Mouse (Mus musculus): ENCODE measurements around the gene Cth. TPM values are rescaled to one million over a fixed set of nuclear protein-coding genes. Genes with fewer than 3 reads are reported as not detected.

Gene Cth
- polyA plus RNA-seq, 1 experiment from 2014 or later = 50.2 TPM

DNA sequence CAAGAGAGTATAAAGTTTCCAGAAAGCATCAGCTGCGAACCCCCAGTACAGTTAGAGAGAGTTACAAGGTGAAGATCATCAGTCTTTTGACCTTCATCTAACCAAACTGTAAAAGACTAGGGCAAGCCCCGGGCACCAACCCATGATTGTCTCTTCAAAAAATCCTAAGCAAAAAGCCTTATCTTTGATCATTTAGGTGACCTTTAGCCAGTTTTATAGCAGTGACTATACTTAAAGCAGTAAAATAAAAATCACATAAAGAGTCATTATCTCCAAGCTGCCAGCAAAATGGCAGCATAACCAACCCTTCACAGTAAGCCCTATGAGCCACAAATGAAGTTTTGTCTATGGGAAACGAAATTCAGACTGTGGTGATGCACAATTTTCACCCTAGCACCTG is 14.6 kb downstream of the Cth start:
- no peak overlapping the region for H3K27ac ChIP-seq (replicated peaks)
- no peaks in the 10 kb centered on the region for H3K4me1 ChIP-seq (replicated peaks)
- ATAC-seq (ENCODE audit: insufficient read depth) = no peak
- no peak overlapping the region for H3K9ac ChIP-seq
- no peaks in the 10 kb centered on the region for H3K9me3 ChIP-seq (replicated peaks)
- H3K4me3 ChIP-seq (replicated peaks) = no peak overlapping the region
- 0 out of 2 replicates have a peak, but pooled peaks cover 7% of the 10 kb centered on the region for H3K36me3 ChIP-seq (replicated peaks)
- H3K4me2 ChIP-seq = no peak overlapping the region
- no peaks in the 10 kb centered on the region for H3K27me3 ChIP-seq
- 53% methylated on average over 3 of the region's 3 CpGs for WGBS (ENCODE audit: insufficient replicate concordance)

DNA sequence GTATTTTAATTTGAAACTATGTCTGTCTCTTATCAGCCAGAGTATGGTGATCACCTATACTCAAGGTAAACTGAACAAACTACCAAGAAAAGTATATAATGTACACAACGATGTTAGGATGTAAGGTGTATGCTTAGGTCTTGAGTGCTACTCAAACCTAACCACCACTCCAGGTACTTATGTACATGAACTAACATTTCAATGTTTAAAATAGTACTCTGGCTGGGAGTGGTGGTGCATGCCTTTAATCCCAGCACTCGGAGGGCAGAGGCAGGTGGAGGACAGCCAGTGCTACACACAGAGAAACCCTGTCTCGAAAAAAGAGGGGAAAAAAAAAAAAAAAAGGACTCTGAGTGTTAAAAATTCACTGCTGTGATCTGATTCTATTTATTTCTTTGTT is 16.7 kb downstream of the Cth start:
- Histone ChIP-seq H3K4me1 (replicated peaks) (no peaks in the 10 kb centered on the region), H3K27me3 (no peaks in the 10 kb centered on the region)
- 45% methylated on average over 3 of the region's 3 CpGs for WGBS (ENCODE audit: insufficient replicate concordance)

DNA sequence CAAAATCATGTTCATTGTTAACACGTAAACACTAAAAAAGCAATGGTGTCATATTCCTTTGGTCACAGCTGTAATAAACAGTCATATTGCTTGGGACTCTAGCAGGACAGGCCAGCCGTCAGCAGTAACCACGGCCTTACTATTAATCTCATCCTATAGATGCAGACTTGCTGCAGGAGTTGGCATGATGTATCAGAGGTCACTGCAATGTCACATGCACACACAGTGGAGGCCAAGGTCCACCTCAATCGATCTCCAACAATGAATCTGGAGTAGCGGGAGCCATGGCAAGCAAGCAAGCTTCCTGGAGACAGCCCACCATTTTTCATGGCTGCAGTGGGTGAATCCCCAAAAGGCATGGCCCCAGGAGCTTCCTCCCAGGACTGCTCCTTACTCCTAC is 23.2 kb downstream of the Cth start:
- no peak overlapping the region for H3K9ac ChIP-seq
- H3K27ac ChIP-seq (replicated peaks) = no peak overlapping the region
- H3K4me1 ChIP-seq (replicated peaks) = no peaks in the 10 kb centered on the region
- H3K27me3 ChIP-seq = no peaks in the 10 kb centered on the region
- no peak overlapping the region for H3K4me3 ChIP-seq (replicated peaks)
- no peak for ATAC-seq (ENCODE audit: insufficient read depth)
- H3K4me2 ChIP-seq = no peak overlapping the region
- 55% methylated on average over 5 of the region's 5 CpGs for WGBS (ENCODE audit: insufficient replicate concordance)
- no peaks in the 10 kb centered on the region for H3K9me3 ChIP-seq (replicated peaks)
- H3K36me3 ChIP-seq (replicated peaks) = 0 out of 2 replicates have a peak, but pooled peaks cover 8% of the 10 kb centered on the region

More for the DNA sequence above, 16.7 kb downstream of the Cth start:
- H3K4me2 ChIP-seq = no peak overlapping the region
- no peak overlapping the region for H3K4me3 ChIP-seq (replicated peaks)
- H3K9ac ChIP-seq = no peak overlapping the region
- ATAC-seq (ENCODE audit: insufficient read depth) = no peak
- no peak overlapping the region for H3K27ac ChIP-seq (replicated peaks)
- H3K9me3 ChIP-seq (replicated peaks) = no peaks in the 10 kb centered on the region
- H3K36me3 ChIP-seq (replicated peaks) = 0 out of 2 replicates have a peak, but pooled peaks cover 9% of the 10 kb centered on the region

DNA sequence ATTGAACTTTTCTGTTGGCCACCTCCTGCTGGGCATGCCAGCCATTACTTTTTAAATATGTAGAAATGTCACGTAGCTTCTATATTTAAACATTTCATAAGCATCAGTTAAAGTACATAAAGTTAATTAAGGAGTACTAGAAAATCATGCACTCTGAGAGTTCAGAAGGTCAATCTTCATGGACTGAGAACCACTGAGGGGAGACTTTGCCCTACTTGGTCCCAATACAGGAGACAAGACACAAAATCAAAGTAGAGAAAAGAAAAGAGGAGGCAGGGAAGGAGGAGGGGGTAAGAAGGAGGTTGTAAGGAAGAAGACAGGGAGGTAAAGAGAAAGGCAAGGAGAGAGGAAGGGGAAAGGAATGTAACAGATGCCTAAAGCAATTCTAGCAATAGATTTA is 24.9 kb downstream of the Cth start:
- no peak for ATAC-seq (ENCODE audit: insufficient read depth)
- 66% methylated on average over 1 of the region's 1 CpGs for WGBS (ENCODE audit: insufficient replicate concordance)
- no peak overlapping the region for H3K27ac ChIP-seq (replicated peaks)
- H3K36me3 ChIP-seq (replicated peaks) = 0 out of 2 replicates have a peak, but pooled peaks cover 8% of the 10 kb centered on the region
- no peaks in the 10 kb centered on the region for H3K27me3 ChIP-seq
- no peak overlapping the region for H3K4me2 ChIP-seq
- H3K9me3 ChIP-seq (replicated peaks) = no peaks in the 10 kb centered on the region
- H3K4me1 ChIP-seq (replicated peaks) = no peaks in the 10 kb centered on the region
- H3K9ac ChIP-seq = no peak overlapping the region
- no peak overlapping the region for H3K4me3 ChIP-seq (replicated peaks)

DNA sequence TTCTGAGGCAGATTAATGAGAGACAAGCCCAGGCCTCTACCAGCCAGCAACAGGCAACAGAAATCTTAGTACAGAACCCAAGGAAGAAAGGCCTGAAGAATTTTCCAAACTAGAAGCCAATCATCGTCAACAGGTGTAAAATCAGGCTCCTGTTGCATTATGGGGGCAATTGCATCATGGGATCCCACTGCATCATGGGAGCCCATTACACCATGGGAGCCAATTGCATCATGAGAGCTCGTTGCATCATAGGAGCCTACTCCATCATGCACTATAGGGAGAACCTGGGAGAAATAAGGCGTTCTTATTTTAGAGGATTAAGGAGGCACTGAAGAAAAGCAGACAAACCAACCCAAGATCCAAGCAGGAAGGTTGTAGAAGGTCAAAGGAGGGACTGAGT is 27.2 kb downstream of the Cth start:
- ATAC-seq (ENCODE audit: insufficient read depth) = no peak
- Histone ChIP-seq H3K27me3 (no peaks in the 10 kb centered on the region), H3K4me1 (replicated peaks) (no peaks in the 10 kb centered on the region), H3K27ac (replicated peaks) (no peak overlapping the region), H3K36me3 (replicated peaks) (0 out of 2 replicates have a peak, but pooled peaks cover 3% of the 10 kb centered on the region), H3K9me3 (replicated peaks) (no peaks in the 10 kb centered on the region), H3K4me2 (no peak overlapping the region), H3K9ac (no peak overlapping the region), H3K4me3 (replicated peaks) (no peak overlapping the region)
- WGBS (ENCODE audit: insufficient replicate concordance) = 56% methylated on average over 3 of the region's 3 CpGs

DNA sequence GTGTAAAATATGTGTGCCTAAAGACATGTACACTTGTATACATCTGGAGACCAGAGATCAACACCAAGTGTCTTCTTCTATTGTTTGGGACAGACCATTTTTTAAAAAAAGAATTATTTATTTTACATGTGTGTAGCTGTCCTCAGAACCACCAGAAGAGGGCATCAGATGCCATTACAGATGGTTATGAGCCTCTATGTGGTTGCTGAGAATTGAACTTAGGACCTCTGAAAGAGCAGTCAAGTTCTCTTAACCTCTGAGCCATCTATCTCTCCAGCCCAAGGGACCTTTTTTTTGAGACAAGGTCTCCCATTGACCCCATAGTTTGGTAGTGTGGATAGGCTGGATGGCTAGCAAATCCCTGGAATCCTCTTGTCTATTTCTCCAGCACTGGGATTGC is 33.1 kb downstream of the Cth start:
- no peaks in the 10 kb centered on the region for H3K9me3 ChIP-seq (replicated peaks)
- ATAC-seq (ENCODE audit: insufficient read depth) = no peak
- H3K36me3 ChIP-seq (replicated peaks) = no peaks in the 10 kb centered on the region
- H3K4me2 ChIP-seq = no peak overlapping the region
- H3K4me1 ChIP-seq (replicated peaks) = no peaks in the 10 kb centered on the region
- no peaks in the 10 kb centered on the region for H3K27me3 ChIP-seq
- no peak overlapping the region for H3K4me3 ChIP-seq (replicated peaks)
- no peak overlapping the region for H3K27ac ChIP-seq (replicated peaks)
- no peak overlapping the region for H3K9ac ChIP-seq

DNA sequence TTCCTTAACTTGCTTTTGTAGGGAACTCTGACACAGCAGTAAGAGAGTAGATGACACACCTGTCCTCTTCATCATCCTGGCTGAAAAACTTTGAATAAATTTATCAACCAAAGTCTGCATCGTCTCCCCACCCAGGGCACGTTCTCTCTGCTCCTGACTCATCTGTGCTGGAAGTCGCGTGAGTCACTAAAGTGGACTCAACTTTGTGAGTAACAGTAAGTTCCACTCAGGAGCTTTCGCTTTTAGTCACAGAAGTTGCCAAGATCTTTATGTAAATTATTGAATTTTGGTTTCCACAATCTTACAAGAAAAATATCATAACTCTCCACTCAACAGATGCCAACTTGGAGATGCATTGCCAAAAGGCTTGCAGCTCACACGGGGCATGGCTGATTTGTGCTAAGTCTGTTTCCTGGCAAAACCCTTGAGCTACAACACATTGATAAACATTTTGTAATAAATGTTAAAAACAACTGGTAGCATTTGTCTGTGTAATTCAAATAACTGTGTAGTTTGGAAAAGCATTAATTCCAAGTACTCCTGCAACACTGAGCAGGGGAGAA is 40.7 kb downstream of the Cth start:
- Histone ChIP-seq H3K4me2 (no peak overlapping the region), H3K4me1 (replicated peaks) (no peaks in the 10 kb centered on the region), H3K9me3 (replicated peaks) (no peaks in the 10 kb centered on the region), H3K27me3 (no peaks in the 10 kb centered on the region), H3K4me3 (replicated peaks) (no peak overlapping the region), H3K36me3 (replicated peaks) (no peaks in the 10 kb centered on the region), H3K9ac (no peak overlapping the region), H3K27ac (replicated peaks) (no peak overlapping the region)
- WGBS (ENCODE audit: insufficient replicate concordance) = 71% methylated on average over 6 of the region's 6 CpGs
- no peak for ATAC-seq (ENCODE audit: insufficient read depth)

DNA sequence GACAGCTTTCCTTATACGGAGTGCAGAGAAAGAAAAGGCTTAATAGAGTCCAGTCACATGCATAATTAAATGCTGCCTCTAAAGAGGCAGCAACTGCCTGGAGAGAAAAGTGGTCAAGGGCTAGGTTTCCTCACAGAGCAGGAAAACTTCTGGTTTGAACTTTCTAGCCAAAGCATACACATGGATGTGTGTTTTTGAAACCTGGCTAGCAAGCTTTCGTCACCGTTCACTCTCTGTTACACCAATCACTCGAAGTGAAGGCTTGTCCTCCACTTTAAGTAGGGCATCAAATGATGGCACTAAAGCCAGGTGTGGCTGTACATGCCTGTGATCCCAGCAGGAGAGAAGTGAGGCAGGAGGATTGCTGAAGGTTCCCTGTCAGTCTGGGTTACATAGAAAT is 41.8 kb downstream of the Cth start:
- Histone ChIP-seq H3K4me1 (replicated peaks) (no peaks in the 10 kb centered on the region), H3K36me3 (replicated peaks) (no peaks in the 10 kb centered on the region), H3K27ac (replicated peaks) (no peak overlapping the region), H3K9me3 (replicated peaks) (no peaks in the 10 kb centered on the region), H3K4me3 (replicated peaks) (no peak overlapping the region), H3K9ac (no peak overlapping the region), H3K27me3 (no peaks in the 10 kb centered on the region), H3K4me2 (no peak overlapping the region)
- WGBS (ENCODE audit: insufficient replicate concordance) = 69% methylated on average over 4 of the region's 4 CpGs
- no peak for ATAC-seq (ENCODE audit: insufficient read depth)

DNA sequence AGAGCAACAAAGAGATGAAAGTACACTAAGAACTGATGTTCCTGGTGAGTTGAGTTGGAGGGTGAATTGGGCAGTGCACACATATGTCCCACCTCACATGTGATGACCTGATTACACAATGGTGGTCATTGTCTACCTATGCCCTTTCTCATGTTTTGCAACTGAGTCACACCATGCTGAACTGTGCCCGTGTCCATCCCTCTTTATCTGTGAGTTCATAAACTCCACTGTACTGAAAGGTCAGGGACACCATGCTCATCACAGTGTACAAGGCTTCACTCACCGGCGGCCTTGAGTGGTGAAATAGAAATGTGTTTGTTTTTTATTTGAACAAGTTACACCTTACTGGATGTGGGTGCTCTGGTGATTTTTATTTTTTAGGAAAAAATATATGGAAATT is 42.9 kb downstream of the Cth start:
- WGBS (ENCODE audit: insufficient replicate concordance) = 66% methylated on average over 3 of the region's 3 CpGs
- Histone ChIP-seq H3K9me3 (replicated peaks) (no peaks in the 10 kb centered on the region), H3K9ac (no peak overlapping the region), H3K27ac (replicated peaks) (no peak overlapping the region), H3K4me2 (no peak overlapping the region), H3K4me1 (replicated peaks) (no peaks in the 10 kb centered on the region), H3K36me3 (replicated peaks) (no peaks in the 10 kb centered on the region), H3K27me3 (no peaks in the 10 kb centered on the region), H3K4me3 (replicated peaks) (no peak overlapping the region)
- peak; percentile 61; the same call in 1 of the 2 replicates for ATAC-seq (ENCODE audit: insufficient read depth)

DNA sequence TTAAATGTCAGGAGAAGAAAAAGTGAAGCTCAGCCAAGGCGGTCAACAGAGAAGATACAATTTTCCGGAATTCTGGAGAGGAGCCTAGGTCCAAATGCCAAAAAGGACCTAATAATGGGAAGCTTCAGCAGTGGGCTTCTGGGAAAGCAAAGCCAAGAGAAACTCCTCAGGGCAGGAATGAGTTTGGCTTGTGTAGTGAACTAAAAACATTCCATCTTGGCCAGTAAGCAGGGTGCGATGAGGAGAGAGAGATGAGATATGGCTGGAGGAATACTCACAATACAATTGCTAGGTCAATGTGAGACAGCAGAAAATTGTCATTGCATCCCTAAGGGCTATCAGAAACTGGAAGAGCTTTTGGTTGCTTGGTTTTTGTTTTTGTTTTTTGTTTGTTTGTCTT is 43.9 kb downstream of the Cth start:
- H3K9ac ChIP-seq = no peak overlapping the region
- no peaks in the 10 kb centered on the region for H3K27me3 ChIP-seq
- H3K4me2 ChIP-seq = no peak overlapping the region
- no peaks in the 10 kb centered on the region for H3K9me3 ChIP-seq (replicated peaks)
- no peaks in the 10 kb centered on the region for H3K4me1 ChIP-seq (replicated peaks)
- 75% methylated on average over 3 of the region's 3 CpGs for WGBS (ENCODE audit: insufficient replicate concordance)
- H3K36me3 ChIP-seq (replicated peaks) = no peaks in the 10 kb centered on the region
- no peak overlapping the region for H3K27ac ChIP-seq (replicated peaks)
- no peak for ATAC-seq (ENCODE audit: insufficient read depth)
- H3K4me3 ChIP-seq (replicated peaks) = no peak overlapping the region

DNA sequence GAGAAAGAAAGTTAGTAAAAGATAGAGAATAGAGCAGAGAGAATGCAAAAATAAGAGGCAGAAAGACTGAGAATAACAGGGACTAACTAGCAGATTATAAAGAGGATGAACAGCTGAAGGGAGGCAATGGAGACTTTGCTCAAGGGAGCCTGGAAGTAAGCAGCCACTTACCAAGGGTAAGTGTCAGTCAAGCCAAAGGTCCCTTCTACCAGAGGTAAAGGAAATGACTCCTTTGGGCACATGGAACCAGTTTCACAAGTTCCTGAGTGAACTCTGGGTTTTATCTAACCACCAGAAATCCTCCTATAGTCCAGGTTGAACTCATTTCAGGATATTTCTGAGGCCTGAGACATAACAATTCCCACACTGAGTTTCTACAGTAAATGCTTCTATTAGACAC is 47.0 kb downstream of the Cth start:
- H3K27me3 ChIP-seq = no peaks in the 10 kb centered on the region
- H3K9ac ChIP-seq = no peak overlapping the region
- H3K4me1 ChIP-seq (replicated peaks) = no peaks in the 10 kb centered on the region
- H3K4me3 ChIP-seq (replicated peaks) = no peak overlapping the region
- H3K4me2 ChIP-seq = no peak overlapping the region
- no peaks in the 10 kb centered on the region for H3K36me3 ChIP-seq (replicated peaks)
- ATAC-seq (ENCODE audit: insufficient read depth) = no peak
- H3K9me3 ChIP-seq (replicated peaks) = no peaks in the 10 kb centered on the region
- H3K27ac ChIP-seq (replicated peaks) = no peak overlapping the region

DNA sequence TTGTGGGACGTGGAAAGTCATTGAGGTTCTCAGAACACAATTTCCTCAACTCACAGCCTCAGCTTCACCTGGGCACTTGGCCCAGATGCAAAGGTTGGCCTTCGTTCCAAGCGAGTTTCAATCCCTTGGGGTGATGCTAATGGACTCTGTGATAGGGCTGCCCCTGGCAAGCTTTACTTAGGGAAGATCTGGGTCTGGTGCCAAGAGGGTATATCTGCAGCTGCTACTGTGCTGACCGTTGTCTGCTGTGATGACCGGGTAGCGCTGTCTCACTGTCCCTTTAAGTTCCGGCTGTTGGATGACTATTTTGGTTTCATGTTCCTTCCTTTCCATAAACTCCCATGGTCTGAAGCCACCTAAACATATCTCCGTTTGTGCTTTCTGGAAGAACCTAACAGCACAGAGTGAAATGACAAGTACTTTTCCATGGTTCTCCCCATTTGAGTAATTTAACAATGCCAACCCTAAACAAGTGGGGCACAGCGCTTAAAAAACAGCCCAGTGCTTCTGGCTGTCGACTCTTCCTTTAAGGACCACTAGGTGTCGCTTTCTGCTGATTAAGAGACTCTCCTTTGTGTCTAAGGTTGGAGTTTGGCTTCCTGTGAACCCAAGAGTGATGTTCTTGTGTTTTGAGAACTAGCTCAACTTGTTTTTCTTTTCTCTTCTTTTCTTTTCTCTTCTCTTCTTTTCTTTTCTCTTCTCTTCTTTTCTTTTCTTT is 48.3 kb downstream of the Cth start:
- no peak overlapping the region for H3K4me2 ChIP-seq
- WGBS (ENCODE audit: insufficient replicate concordance) = 39% methylated on average over 11 of the region's 11 CpGs
- no peaks in the 10 kb centered on the region for H3K27me3 ChIP-seq
- H3K36me3 ChIP-seq (replicated peaks) = no peaks in the 10 kb centered on the region
- H3K4me3 ChIP-seq (replicated peaks) = no peak overlapping the region
- ATAC-seq (ENCODE audit: insufficient read depth) = no peak
- no peak overlapping the region for H3K27ac ChIP-seq (replicated peaks)
- H3K9ac ChIP-seq = no peak overlapping the region
- no peaks in the 10 kb centered on the region for H3K4me1 ChIP-seq (replicated peaks)
- H3K9me3 ChIP-seq (replicated peaks) = no peaks in the 10 kb centered on the region
